Mouse (Mus musculus): ENCODE data around the gene Stk38l. TPM values are rescaled to one million over a fixed set of nuclear protein-coding genes. Genes with fewer than 3 reads are reported as not detected.

The Stk38l gene
- 20.0 and 24.6 TPM in 2 replicates for polyA plus RNA-seq (2016; fragmentation: Nextera tagmentation; extraction: Ambion mirVana)

DNA sequence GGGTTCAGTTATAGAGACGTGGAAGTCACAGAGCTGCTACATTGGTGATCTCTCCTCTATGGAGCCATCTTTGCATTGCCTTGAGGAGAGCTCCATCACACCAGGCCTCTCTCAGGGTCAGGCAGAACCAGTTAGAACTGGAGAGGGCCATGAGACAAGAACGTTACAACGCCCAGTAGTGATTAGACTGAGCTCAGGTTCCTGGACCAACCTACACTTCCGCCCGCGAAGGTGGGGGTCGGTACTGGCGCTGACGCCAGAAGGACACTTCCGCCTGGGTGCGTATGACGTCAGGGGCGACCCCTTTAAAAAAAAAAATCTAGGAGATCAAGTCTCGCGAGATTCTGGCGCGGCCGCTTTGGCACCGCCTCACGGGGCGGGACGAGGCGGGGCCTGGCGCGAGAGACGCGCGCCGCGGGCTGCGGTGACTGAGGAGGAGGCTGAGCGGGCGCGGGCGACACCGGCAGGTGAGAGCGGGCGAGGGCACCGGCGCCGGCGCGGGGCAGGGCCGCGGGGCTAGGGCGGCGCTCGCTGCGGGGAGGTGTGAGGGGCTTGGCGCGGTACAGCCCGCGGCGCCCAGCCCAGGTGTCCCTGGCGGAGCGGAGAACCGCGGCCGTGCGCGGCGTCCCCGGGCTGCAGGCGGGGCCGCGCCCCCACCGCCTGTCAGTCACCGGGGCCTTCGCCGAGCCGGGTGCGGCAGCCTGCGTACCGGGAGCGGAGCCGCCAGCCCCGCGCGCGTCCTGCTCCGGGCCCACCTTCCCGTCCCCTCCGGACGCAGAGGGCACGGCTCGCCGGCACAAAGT is at the start of gene Stk38l:
Stk38l (plus strand) TSS at position 415 of the 803 bp plus-strand sequence.
- no peaks in the 10 kb centered on the region for H3K27me3 ChIP-seq (ENCODE audit: low read depth, poor library complexity, severe bottlenecking)
- peak within 1 kb of the TSS; percentile 90 for H3K27ac ChIP-seq
- DNase-seq (ENCODE audit: low spot score) = peak; percentile 97
- H3K36me3 ChIP-seq = no peaks in the 10 kb centered on the region
- H3K9me3 ChIP-seq (replicated peaks) = no peaks in the 10 kb centered on the region
- 2% methylated on average over 86 of the region's 87 CpGs for WGBS
- H3K4me1 ChIP-seq = peaks cover 5% of the 10 kb centered on the region; the same call in 1 of the 2 replicates
- H3K4me3 ChIP-seq = peak within 1 kb of the TSS; percentile 97

DNA sequence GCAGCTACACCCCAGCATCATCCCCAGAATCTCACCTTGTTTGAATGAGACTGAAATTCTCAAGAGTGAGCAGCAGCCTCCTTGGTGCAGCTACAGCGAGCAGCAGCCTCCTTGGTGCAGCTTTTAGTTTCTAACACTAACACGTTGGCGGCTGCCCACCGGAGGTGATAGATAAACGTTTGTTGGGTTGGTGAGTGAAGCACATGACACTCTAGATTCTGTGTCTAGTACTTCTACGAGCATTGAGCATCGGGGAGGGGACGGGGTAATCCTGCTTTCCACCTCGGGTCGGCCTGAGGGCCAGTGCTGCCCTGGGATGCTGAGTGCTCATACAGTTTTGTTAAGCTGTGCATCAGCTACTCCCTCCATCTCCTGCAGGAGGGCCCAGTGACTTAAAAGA is 47.9 kb upstream of the Stk38l start:
- WGBS = 83% methylated on average over 10 of the region's 10 CpGs
- no peak overlapping the region for H3K27ac ChIP-seq
- H3K4me1 ChIP-seq = no peaks in the 10 kb centered on the region
- H3K4me3 ChIP-seq = no peak overlapping the region
- H3K36me3 ChIP-seq = no peaks in the 10 kb centered on the region
- H3K27me3 ChIP-seq (ENCODE audit: low read depth, poor library complexity, severe bottlenecking) = no peaks in the 10 kb centered on the region
- DNase-seq (ENCODE audit: low spot score) = no peak
- H3K9me3 ChIP-seq (replicated peaks) = no peaks in the 10 kb centered on the region; the same call in 1 of the 2 replicates

DNA sequence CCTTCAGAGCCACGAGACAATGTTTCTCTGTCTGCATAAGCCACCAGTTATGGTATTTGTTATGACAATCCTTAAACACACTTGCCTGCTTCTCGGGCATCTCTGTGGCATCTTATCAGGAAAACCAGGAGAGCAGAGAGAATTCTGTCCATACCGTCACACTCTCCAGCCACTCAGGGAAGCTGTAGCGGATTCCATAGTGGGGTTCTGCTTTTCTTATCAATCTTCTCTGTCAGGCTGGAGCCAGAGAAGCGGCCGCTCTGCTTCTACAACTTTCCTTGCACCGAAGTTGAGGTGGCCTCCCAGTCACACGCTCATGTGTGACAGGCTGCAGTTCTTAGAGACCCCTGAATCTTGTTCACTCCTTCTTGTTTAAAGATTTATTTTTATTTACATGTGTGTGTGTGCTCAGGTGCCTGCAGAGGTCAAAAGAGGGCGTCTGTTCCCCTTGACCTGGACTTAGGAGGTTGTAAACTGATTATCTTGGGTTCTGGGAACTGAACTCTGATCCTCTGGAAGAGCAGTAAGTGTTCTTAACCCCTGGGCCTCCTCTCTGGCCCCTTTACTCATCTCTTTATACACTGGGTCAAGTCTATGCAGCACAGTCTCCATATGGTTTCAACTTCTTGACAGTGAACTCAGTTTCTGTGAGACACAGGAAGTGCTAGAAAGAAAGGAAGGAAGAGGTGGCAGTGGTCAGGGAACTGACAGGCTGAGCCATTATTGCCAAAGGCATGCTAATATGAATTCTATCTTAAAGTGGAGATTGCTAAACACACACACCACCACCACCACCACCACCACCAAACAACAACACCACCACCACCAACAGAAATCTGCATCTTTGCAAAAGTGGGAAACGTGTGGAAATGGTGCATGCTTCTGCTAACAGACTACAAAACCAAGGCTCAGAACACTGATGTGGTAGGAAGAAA is 46.4 kb upstream of the Stk38l start:
- Histone ChIP-seq H3K36me3 (no peaks in the 10 kb centered on the region), H3K9me3 (replicated peaks) (no peaks in the 10 kb centered on the region; the same call in 1 of the 2 replicates), H3K4me1 (no peaks in the 10 kb centered on the region), H3K27me3 (ENCODE audit: low read depth, poor library complexity, severe bottlenecking) (no peaks in the 10 kb centered on the region), H3K4me3 (no peak overlapping the region), H3K27ac (no peak overlapping the region)
- no peak for DNase-seq (ENCODE audit: low spot score)
- 75% methylated on average over 10 of the region's 10 CpGs for whole genome bisulfite sequencing

DNA sequence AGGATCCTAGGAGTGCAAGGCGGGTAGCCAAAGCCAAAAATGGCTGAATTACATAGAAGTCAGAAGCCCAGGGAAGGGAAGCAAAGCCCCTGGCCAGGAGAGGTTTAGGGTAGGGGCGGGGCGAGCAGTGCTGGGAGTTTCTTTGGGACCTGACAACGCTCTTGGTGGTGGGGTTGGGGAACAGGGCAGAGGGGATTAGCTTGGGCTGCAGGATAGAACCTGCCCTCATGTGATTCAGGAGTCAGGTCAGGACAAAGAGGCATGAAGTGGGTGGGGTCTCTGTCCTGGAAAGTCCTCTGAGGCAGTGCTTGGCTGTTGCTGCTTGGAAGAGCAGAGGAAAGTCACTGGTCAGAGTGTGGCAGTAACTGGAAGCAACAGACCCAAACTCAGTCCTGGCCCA is 40.9 kb upstream of the Stk38l start:
- Histone ChIP-seq H3K9me3 (replicated peaks) (no peaks in the 10 kb centered on the region; the same call in 1 of the 2 replicates), H3K36me3 (no peaks in the 10 kb centered on the region), H3K4me1 (no peaks in the 10 kb centered on the region), H3K27ac (no peak overlapping the region), H3K27me3 (ENCODE audit: low read depth, poor library complexity, severe bottlenecking) (no peaks in the 10 kb centered on the region), H3K4me3 (no peak overlapping the region)
- no peak for DNase-seq (ENCODE audit: low spot score)
- 76% methylated on average over 4 of the region's 4 CpGs for WGBS

DNA sequence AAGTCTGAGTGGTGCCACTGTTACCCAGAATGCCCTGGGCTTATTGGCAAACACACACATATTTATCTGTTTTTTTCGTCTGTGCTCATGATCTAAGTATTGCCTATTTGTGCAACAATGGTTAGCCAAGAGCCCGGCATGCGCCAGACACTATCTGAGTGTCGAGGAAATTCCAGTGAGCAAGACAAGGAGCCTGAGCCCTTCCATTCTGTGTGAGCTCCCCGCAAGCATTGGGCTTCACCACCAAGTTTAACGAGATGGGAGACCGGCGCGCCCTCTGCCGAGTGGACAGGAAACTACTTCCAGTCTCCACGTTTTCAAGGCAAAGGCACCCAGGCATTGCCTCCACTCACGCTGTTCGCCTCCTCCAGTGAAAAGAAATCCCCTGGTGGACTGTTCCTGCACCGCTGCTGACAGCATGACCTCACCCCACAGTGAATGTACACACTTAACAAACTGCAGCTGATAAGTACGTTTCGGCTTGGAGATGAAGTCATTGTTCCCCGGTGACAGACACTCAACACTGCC is 39.0 kb upstream of the Stk38l start:
- Histone ChIP-seq H3K27me3 (ENCODE audit: low read depth, poor library complexity, severe bottlenecking) (no peaks in the 10 kb centered on the region), H3K9me3 (replicated peaks) (no peaks in the 10 kb centered on the region), H3K27ac (no peak overlapping the region), H3K4me3 (no peak overlapping the region), H3K4me1 (no peaks in the 10 kb centered on the region), H3K36me3 (no peaks in the 10 kb centered on the region)
- 88% methylated on average over 17 of the region's 17 CpGs for WGBS
- DNase-seq (ENCODE audit: low spot score) = no peak

DNA sequence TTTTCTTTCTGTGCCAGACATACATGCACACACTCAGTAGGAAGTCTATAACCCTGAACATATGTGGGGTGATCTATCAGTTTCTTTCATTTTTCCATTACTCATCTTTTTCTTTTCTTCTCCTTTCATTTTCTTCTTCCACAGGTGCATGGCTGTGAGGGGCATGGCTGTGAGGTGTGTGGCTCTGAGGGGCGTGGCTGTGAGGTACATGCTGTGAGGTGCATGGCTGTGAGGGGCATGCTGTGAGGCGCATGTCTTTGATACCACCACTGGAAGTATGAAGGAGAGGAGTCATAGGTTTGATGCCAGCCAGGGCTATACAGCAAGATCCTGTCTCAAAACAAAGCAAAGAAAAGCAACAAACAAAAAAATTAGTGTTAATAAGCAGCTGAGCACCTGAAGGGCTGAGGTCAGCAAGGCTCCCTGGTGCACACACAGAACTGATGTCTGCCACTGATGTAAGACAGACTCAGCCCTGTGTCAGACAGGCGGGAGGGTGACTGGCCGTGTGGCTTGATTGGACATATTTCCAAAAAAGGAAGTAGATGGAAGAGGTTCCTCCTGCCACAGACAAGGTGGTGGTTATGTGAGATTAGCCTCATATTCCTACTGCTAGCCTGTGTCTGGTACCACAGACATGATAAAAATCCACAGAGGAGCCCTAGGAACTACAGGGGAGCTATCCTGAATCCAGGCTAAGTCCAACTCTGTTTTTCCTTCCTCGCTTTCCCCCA is 38.2 kb upstream of the Stk38l start:
- Histone ChIP-seq H3K27me3 (ENCODE audit: low read depth, poor library complexity, severe bottlenecking) (no peaks in the 10 kb centered on the region), H3K36me3 (no peaks in the 10 kb centered on the region), H3K27ac (no peak overlapping the region), H3K4me1 (no peaks in the 10 kb centered on the region), H3K9me3 (replicated peaks) (no peaks in the 10 kb centered on the region), H3K4me3 (no peak overlapping the region)
- no peak for DNase-seq (ENCODE audit: low spot score)
- 78% methylated on average over 5 of the region's 5 CpGs for WGBS

DNA sequence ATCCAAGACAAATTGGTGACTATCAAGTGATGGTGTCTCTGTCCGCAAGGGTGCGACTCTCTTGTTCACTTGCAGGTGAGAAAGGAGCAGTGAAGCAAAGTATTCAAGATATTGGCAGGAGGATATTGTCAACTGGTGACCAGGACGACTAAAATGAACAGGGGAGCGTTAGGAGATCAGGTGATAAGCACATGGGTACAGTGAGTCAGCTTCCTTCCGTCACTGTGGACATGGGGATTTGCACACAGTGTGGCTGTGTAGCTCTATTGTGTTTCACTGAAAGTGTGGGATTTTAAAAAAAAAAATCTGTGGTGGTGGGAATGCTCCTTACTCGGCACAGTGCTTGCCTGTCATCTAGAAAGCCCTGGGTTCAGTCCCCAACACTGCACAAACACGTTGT is 36.8 kb upstream of the Stk38l start:
- Histone ChIP-seq H3K9me3 (replicated peaks) (no peaks in the 10 kb centered on the region), H3K27me3 (ENCODE audit: low read depth, poor library complexity, severe bottlenecking) (no peaks in the 10 kb centered on the region), H3K4me3 (no peak overlapping the region), H3K36me3 (no peaks in the 10 kb centered on the region), H3K27ac (no peak overlapping the region), H3K4me1 (no peaks in the 10 kb centered on the region)
- 91% methylated on average over 7 of the region's 7 CpGs for WGBS
- DNase-seq (ENCODE audit: low spot score) = no peak

DNA sequence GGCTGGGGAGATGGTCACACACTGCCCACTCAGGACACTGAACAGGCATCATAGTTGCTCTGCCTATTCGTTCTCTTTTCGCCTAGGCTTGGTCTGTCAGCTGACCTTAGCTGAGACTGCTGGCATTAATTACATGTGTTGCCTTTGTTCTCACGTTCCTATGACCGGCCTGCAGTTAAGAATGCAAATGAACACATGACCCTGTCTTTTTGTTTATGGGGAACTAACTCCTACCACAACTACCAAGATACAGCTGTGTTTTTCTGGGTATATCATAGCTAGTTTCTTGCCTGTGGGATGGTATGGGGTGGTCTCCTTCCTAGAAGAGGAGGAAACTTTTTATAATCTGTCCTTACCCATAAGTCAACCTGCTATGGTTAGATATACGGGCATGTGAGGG is 35.9 kb upstream of the Stk38l start:
- no peaks in the 10 kb centered on the region for H3K36me3 ChIP-seq
- no peaks in the 10 kb centered on the region for H3K4me1 ChIP-seq
- WGBS = 81% methylated on average over 5 of the region's 5 CpGs
- H3K27ac ChIP-seq = no peak overlapping the region
- H3K9me3 ChIP-seq (replicated peaks) = no peaks in the 10 kb centered on the region
- DNase-seq (ENCODE audit: low spot score) = no peak
- H3K27me3 ChIP-seq (ENCODE audit: low read depth, poor library complexity, severe bottlenecking) = no peaks in the 10 kb centered on the region
- H3K4me3 ChIP-seq = no peak overlapping the region

DNA sequence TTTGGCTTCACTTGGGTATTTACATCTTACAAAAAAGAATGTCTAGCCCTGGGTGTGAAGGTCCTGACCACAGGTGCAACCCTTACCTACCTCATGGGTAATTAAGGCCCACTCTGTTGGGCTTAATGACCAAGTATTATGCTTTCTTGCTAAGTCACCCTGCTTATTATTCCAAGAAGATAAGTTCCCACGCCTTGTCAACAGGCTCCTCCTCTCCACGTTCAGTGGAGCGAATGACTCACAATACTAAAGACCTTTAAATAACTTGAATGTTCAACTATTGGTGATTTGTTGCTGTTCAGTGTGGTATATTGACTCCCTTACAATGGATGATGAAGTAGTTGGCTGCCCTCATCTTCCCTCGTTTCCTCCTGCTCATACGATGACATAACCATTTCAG is 27.0 kb upstream of the Stk38l start:
- WGBS = 93% methylated on average over 5 of the region's 5 CpGs
- no peak overlapping the region for H3K27ac ChIP-seq
- DNase-seq (ENCODE audit: low spot score) = no peak

DNA sequence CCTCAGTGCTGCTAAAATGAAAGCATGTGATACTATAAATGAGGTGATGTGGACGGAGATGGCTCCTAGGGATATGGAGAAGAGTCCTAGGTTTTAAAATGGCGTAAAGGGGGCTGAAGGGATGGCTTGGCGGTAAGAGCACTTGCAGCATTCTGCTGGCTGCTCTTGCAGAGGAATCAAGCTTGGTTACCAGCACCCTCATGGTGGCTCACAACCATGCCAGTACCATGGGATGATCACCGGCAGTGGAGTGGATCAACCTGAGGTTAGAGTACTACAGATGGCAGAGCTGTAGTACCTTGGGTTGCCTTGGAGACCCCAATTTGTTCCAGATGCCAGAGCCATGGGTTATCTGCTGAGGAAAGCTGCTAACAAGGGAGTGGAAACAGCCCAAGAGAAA is 26.4 kb upstream of the Stk38l start:
- no peaks in the 10 kb centered on the region for H3K36me3 ChIP-seq
- H3K27me3 ChIP-seq (ENCODE audit: low read depth, poor library complexity, severe bottlenecking) = no peaks in the 10 kb centered on the region
- H3K9me3 ChIP-seq (replicated peaks) = no peaks in the 10 kb centered on the region
- no peak overlapping the region for H3K4me3 ChIP-seq
- no peak overlapping the region for H3K27ac ChIP-seq
- 93% methylated on average over 4 of the region's 4 CpGs for WGBS
- DNase-seq (ENCODE audit: low spot score) = no peak
- H3K4me1 ChIP-seq = peaks cover 8% of the 10 kb centered on the region

More for the DNA sequence above, 27.0 kb upstream of the Stk38l start:
- H3K4me1 ChIP-seq = peaks cover 6% of the 10 kb centered on the region
- no peaks in the 10 kb centered on the region for H3K9me3 ChIP-seq (replicated peaks)
- H3K4me3 ChIP-seq = no peak overlapping the region
- no peaks in the 10 kb centered on the region for H3K27me3 ChIP-seq (ENCODE audit: low read depth, poor library complexity, severe bottlenecking)
- H3K36me3 ChIP-seq = no peaks in the 10 kb centered on the region

DNA sequence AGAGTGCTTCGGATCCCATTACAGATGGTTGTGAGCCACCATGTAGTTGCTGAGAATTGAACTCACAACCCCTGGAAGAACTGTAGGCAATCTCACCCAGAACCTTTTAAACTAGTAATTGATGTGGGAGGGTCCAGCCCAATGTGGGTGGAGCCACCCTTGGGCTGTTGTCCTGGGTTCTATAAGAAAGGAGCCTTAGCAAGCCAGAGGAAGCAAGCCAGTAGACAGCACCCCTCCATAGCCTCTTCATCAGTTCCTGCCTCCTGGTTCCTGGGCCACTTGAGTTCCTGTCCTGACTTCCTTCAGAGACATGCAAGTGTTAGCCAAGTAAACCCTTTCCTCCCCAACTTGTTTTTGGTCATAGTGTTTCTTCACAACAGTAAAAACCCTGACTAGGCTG is 24.3 kb upstream of the Stk38l start:
- WGBS = 89% methylated on average over 1 of the region's 1 CpGs
- Histone ChIP-seq H3K27ac (no peak overlapping the region), H3K4me3 (no peak overlapping the region), H3K27me3 (ENCODE audit: low read depth, poor library complexity, severe bottlenecking) (no peaks in the 10 kb centered on the region), H3K36me3 (no peaks in the 10 kb centered on the region), H3K9me3 (replicated peaks) (no peaks in the 10 kb centered on the region), H3K4me1 (peaks cover 8% of the 10 kb centered on the region)
- DNase-seq (ENCODE audit: low spot score) = no peak

DNA sequence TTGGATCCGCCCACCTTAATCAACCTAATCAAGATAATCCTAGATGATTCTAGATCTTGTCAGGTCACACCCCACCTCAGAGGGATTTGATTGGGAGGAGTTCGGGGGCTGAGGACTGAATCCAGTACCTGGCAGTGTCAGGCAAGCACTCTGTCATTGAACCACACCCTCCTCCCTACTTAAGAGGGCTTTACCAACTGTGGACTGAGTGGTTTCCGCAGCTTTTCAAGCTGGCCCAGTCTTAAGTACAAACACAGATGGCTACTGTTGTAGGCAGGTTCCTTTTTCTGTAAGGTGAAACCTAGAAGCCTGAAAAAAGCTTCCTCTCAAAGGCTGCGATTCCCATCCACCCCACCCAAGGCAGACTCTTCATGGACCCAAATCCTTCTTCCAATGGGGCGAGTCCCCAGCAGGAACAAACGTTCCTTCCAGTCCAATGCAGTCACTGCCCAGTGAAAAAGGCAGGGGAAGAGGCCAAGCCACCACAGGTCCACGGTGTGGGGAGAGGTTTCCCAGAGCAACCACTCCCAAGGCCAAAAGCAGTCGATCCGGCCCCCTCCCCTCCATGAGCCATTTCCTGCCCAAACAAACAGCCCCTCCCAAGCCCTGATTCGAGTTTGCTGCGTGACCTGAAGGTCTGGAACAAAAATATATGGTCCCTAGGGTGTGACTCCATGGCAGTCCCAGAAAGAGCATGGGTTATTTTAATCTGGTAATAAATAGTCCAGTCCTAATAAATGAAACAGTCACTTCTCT is 22.5 kb upstream of the Stk38l start:
- peaks cover 8% of the 10 kb centered on the region for H3K4me1 ChIP-seq
- H3K27me3 ChIP-seq (ENCODE audit: low read depth, poor library complexity, severe bottlenecking) = no peaks in the 10 kb centered on the region
- 71% methylated on average over 11 of the region's 11 CpGs for WGBS
- no peak overlapping the region for H3K4me3 ChIP-seq
- no peaks in the 10 kb centered on the region for H3K9me3 ChIP-seq (replicated peaks)
- DNase-seq (ENCODE audit: low spot score) = no peak
- peak overlapping the region; percentile 67; the same call in 1 of the 2 replicates for H3K27ac ChIP-seq
- no peaks in the 10 kb centered on the region for H3K36me3 ChIP-seq

Measured in limb, embryonic 10.5 days (tissue).